Mouse (Mus musculus): ENCODE measurements at regions not wholly inside any gene's neighbourhood (a gene's known extent, or its start where the extent isn't known, plus 50 kb on each side); places are given as distances from the start of the nearest gene placed in this dataset.
A peak's percentile ranks its signal among the peaks of the same experiment; 100 is the strongest.

GRCm38 (mm10) chr11:51911481-51911880 lies 54.0 kb upstream of the Jade2 start:
- intact Hi-C loops (cut with DNase I): no loop called here
- no peak for DNase-seq

- no peak for DNase-seq
- intact Hi-C loops (cut with DNase I): no loop called here
These were observed 51.8 kb upstream of the Cdkn2aipnl start for GRCm38 (mm10) chr11:51915656-51916032.

- DNase-seq: peak; percentile 72
- intact Hi-C loops (cut with DNase I): no loop called here
These were observed 51.2 kb upstream of the Cdkn2aipnl start for GRCm38 (mm10) chr11:51916033-51916929.

All from left cerebral cortex, postnatal 4 days (tissue).